Mouse (Mus musculus) adrenal gland, adult 18-20 months (tissue): ENCODE measurements around the gene Fas. TPM values are rescaled to one million over a fixed set of nuclear protein-coding genes. Genes with fewer than 3 reads are reported as not detected.

Experiments used
- DNase-seq, 2 experiments: peaks; one replicate each; pipeline ENCODE4 v3.0.0; 2021 to 2022; ENCODE audit warnings: low spot score in 2 of 2
- total RNA-seq, 2 experiments: library from RNA; stranded (reverse); gene quantifications; 1 replicate in 1 of 2; 2 replicates in 1 of 2; pipeline ENCODE4 v1.2.3; 2021

The Fas gene
- total RNA-seq, 2 experiments from 2014 or later, result 8.5 to 10.7 TPM

- DNase-seq, result no peak
Observed at GRCm38 (mm10) chr19:34278078-34278477, 12.4 kb upstream of the Fas start.

- no peak for DNase-seq
Observed at GRCm38 (mm10) chr19:34283614-34284013, 6.9 kb upstream of the Fas start.

- no peak for DNase-seq
Observed at GRCm38 (mm10) chr19:34284383-34284782, 6.1 kb upstream of the Fas start.

- no peak for DNase-seq
Observed at GRCm38 (mm10) chr19:34284826-34285225, 5.6 kb upstream of the Fas start.

- no peak for DNase-seq
Observed at GRCm38 (mm10) chr19:34287221-34287620, 3.2 kb upstream of the Fas start.

- no peak for DNase-seq
Observed at GRCm38 (mm10) chr19:34287656-34288415, 2.6 kb upstream of the Fas start.

GRCm38 (mm10) chr19:34288696-34289095, 1.8 kb upstream of the Fas start:
- DNase-seq, result no peak

- no peak for DNase-seq
Observed at GRCm38 (mm10) chr19:34290872-34291341, 441 bp downstream of the Fas start.

GRCm38 (mm10) chr19:34291379-34291778, 913 bp downstream of the Fas start:
- DNase-seq, result no peak

GRCm38 (mm10) chr19:34291956-34292355, 1.5 kb downstream of the Fas start:
- no peak for DNase-seq

GRCm38 (mm10) chr19:34292701-34293100, 2.2 kb downstream of the Fas start:
- DNase-seq, result no peak

- no peak for DNase-seq
Observed at GRCm38 (mm10) chr19:34293376-34293947, 3.0 kb downstream of the Fas start.

GRCm38 (mm10) chr19:34295442-34295841, 5.0 kb downstream of the Fas start:
- DNase-seq, result no peak

- no peak for DNase-seq
Observed at GRCm38 (mm10) chr19:34298531-34298930, 8.1 kb downstream of the Fas start.

- DNase-seq, result no peak
Observed at GRCm38 (mm10) chr19:34299229-34299628, 8.8 kb downstream of the Fas start.

- no peak for DNase-seq
Observed at GRCm38 (mm10) chr19:34300430-34300829, 10.0 kb downstream of the Fas start.

- no peak for DNase-seq
Observed at GRCm38 (mm10) chr19:34304917-34305316, 14.5 kb downstream of the Fas start.

GRCm38 (mm10) chr19:34306794-34307193, 16.3 kb downstream of the Fas start:
- no peak for DNase-seq

GRCm38 (mm10) chr19:34312151-34312728, 21.8 kb downstream of the Fas start:
- DNase-seq, result no peak

GRCm38 (mm10) chr19:34328051-34328450, 37.6 kb downstream of the Fas start:
- DNase-seq, result no peak

- peak; percentile 62 to 70 for DNase-seq
Observed at GRCm38 (mm10) chr19:34334300-34334699, 43.8 kb downstream of the Fas start.

GRCm38 (mm10) chr19:34344702-34345101, 54.2 kb downstream of the Fas start:
- DNase-seq, result no peak
